Mouse (Mus musculus) liver, embryonic 16.5 days (tissue): ENCODE measurements around the gene Slc41a1. TPM values are rescaled to one million over a fixed set of nuclear protein-coding genes. Genes with fewer than 3 reads are reported as not detected.

Experiments
- ATAC-seq: fragments of 200-750 bp; cut with Nextera tagmentation; 2 replicates; pipeline ENCODE4 v1.8.0; 2017; ENCODE audit warnings: low read depth, mild to moderate bottlenecking, moderate number of reproducible peaks, moderate library complexity
- H3K27ac ChIP-seq: fragments of 300-500 bp; sonication (generic); 2 replicates; pipeline ENCODE4 v1.5.1; 2014; ENCODE audit warnings: mild to moderate bottlenecking, low read length
- H3K27me3 ChIP-seq: fragments of 300-500 bp; sonication (generic); 2 replicates; pipeline ENCODE4 v1.6.1; 2014; ENCODE audit warnings: low read depth, low read length, mixed read lengths; ENCODE audit not compliant: control insufficient read depth, insufficient read depth
- H3K36me3 ChIP-seq: fragments of 300-500 bp; sonication (generic); 2 replicates; pipeline ENCODE4 v1.6.1; 2014; ENCODE audit warnings: mild to moderate bottlenecking; ENCODE audit not compliant: control insufficient read depth, insufficient read depth
- H3K4me1 ChIP-seq: fragments of 300-500 bp; sonication (generic); 2 replicates; pipeline ENCODE4 v1.6.1; 2014; ENCODE audit warnings: low read depth, low read length, mixed read lengths; ENCODE audit not compliant: control insufficient read depth
- H3K4me2 ChIP-seq: fragments of 300-500 bp; sonication (generic); 2 replicates; pipeline ENCODE4 v1.6.1; 2014; ENCODE audit warnings: low read depth, low read length, mixed read lengths
- H3K4me3 ChIP-seq: fragments of 300-500 bp; sonication (generic); 2 replicates; pipeline ENCODE4 v1.5.1; 2014; ENCODE audit warnings: low read depth, mild to moderate bottlenecking, low read length
- H3K9ac ChIP-seq: fragments of 300-500 bp; sonication (generic); 2 replicates; pipeline ENCODE4 v1.6.1; 2014; ENCODE audit warnings: low read depth, low read length
- H3K9me3 ChIP-seq: fragments of 300-500 bp; sonication (generic); replicated peaks from 2 replicates; pipeline ENCODE4 v1.6.1; 2016; ENCODE audit warnings: low read length; ENCODE audit not compliant: control insufficient read depth
- WGBS: fragments of 180-500 bp; shearing (Covaris S2); extraction: QIAGEN DNeasy Blood & Tissue Kit; methylation state at CpG from one replicate; pipeline ENCODE4 v1.1.7; 2014; ENCODE audit not compliant: insufficient replicate concordance; 5-methylcytosine and 5-hydroxymethylcytosine counted together
- polyA plus RNA-seq: library from polyadenylated mRNA; unstranded; fragments of >200 nt; fragmentation: Nextera tagmentation; extraction: Ambion mirVana; gene quantifications from 2 replicates; pipeline ENCODE4 v1.2.1, GENCODE M21; 2015

The Slc41a1 gene
- polyA plus RNA-seq, 1 experiment from 2014 or later = 1.2 TPM

DNA sequence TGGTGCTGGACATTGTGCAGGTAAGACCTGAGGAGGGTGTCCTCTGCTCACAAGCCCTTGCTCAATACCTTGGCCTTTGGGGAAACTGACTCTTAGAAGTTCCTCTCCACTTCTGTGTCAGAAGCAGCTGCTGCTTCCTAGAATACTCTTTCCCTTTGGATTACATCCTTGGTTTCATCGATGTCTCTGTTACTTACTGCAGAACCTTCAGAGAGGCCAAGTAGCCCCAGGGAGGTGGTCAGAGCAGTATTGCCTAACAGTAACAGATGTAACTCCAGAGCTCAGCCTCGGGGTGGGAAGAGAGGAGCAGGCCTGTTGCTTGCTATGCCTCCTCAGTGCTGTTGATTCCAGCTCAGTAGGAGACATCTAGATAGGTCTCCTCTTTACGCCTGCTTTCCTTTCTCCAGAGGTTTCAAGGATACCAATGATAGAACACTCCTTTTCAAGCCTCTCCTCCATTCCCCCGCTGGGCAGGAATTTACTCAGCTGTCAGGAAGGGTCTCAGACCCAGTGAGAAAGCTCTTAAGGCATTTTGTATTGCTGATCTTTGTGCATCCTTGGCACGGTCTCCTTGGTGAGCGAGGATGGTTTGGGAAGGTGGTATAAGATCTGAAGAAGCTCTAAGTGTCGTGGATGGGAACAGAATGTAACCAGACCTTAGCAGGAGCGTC lies 3.8 kb downstream of the Slc41a1 start:
- H3K4me1 ChIP-seq = peaks cover 10% of the 10 kb centered on the region
- 67% methylated on average over 8 of the region's 8 CpGs for WGBS
- no peak for ATAC-seq
- no peak overlapping the region for H3K27ac ChIP-seq
- no peak overlapping the region for H3K4me2 ChIP-seq
- H3K4me3 ChIP-seq = no peak overlapping the region
- H3K27me3 ChIP-seq = no peaks in the 10 kb centered on the region
- no peak overlapping the region for H3K9ac ChIP-seq
- H3K36me3 ChIP-seq = no peaks in the 10 kb centered on the region
- H3K9me3 ChIP-seq = no peaks in the 10 kb centered on the region

DNA sequence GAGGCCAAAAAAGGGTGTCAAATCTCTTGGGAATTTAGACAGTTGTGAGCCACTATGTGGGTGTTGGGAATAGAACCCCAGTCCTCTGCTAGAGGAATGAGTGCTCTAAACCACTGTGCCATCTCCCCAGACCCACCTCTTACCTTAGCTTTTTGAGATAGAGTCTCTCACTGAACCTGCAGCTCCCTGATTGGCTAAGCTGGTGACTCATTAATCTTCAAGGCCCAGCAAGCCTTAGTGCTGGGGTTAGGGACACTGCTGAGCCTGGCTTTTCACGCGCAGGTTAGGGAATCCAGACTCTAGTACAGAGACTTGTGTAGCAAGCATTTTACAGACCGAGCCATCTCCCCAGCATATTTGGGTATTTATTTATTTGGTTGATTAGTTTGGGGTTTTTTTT lies 9.7 kb downstream of the Slc41a1 start:
- Histone ChIP-seq H3K9ac (no peak overlapping the region), H3K4me1 (no peaks in the 10 kb centered on the region), H3K4me2 (no peak overlapping the region), H3K9me3 (no peaks in the 10 kb centered on the region), H3K27ac (no peak overlapping the region), H3K27me3 (no peaks in the 10 kb centered on the region), H3K4me3 (no peak overlapping the region), H3K36me3 (no peaks in the 10 kb centered on the region)
- no peak for ATAC-seq
- WGBS = 74% methylated on average over 3 of the region's 3 CpGs

DNA sequence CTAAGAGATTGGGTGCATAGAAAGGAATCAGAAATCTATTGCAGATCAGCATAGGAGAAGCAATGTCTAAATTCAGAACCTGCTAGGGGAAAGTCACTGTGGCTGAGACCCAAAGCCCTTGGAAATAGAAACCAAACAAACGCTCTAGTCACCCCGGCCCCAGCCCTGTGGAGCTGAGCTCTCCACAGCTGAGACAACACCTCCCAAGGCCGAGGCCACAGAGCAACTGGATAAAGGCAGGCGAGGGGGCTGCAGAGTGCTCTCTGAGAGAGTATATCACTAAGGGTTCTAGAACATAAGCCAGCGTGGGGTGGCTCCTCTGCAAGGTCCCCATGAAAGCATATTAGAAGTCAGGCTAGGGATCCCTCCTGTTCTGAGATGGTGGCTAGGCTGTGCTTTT lies 11.2 kb downstream of the Slc41a1 start:
- Histone ChIP-seq H3K36me3 (no peaks in the 10 kb centered on the region), H3K27ac (no peak overlapping the region), H3K4me1 (no peaks in the 10 kb centered on the region), H3K4me3 (no peak overlapping the region), H3K9ac (no peak overlapping the region), H3K9me3 (no peaks in the 10 kb centered on the region), H3K27me3 (no peaks in the 10 kb centered on the region), H3K4me2 (no peak overlapping the region)
- ATAC-seq = no peak
- WGBS = 60% methylated on average over 5 of the region's 5 CpGs

DNA sequence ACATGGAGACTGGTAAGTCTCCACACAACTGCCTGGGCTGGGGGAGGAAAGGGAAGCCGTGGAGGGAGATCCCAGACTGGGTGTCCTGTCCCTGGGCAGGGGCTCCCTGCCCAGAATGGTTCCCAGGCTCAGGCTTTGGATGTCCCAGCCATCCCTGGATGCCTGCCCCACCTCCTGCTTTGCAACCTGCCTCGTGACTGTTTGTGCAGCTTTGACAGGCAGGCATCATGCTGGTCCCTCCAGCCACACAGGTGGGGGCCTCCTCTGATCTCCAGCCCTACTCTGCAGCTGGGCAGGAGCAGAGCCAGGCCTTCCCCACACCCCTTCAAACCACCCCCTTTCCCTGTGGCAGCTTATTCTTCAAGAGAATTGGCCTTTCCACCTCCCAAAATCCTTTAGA lies 12.0 kb downstream of the Slc41a1 start:
- 51% methylated on average over 2 of the region's 2 CpGs for WGBS
- no peak overlapping the region for H3K4me2 ChIP-seq
- H3K27me3 ChIP-seq = no peaks in the 10 kb centered on the region
- H3K36me3 ChIP-seq = no peaks in the 10 kb centered on the region
- no peak overlapping the region for H3K9ac ChIP-seq
- H3K27ac ChIP-seq = no peak overlapping the region
- ATAC-seq = no peak
- no peak overlapping the region for H3K4me3 ChIP-seq
- H3K4me1 ChIP-seq = no peaks in the 10 kb centered on the region
- H3K9me3 ChIP-seq = no peaks in the 10 kb centered on the region

DNA sequence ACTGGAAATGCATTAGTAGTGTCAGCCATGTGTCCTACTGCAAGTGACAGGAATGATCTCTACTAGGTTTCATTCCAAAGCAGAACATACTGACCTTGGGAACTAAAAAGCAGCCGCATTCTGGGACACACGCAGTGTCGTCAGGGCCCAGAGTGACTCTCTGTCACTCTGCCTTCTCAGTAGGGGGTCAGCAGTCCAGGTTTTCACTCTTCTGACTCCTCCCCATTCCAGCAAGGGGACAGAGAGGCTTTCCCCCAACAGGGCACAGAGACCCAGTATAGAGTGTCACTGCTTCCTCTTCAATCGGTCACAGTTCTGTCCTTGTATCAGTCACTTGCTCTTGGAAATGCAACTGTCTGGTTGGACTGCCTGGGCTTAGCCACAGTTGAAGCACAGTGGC lies 14.9 kb downstream of the Slc41a1 start:
- Histone ChIP-seq H3K4me3 (no peak overlapping the region), H3K27ac (no peak overlapping the region), H3K9ac (no peak overlapping the region), H3K9me3 (no peaks in the 10 kb centered on the region), H3K36me3 (no peaks in the 10 kb centered on the region), H3K4me1 (no peaks in the 10 kb centered on the region; the same call in 1 of the 2 replicates), H3K4me2 (no peak overlapping the region), H3K27me3 (no peaks in the 10 kb centered on the region)
- WGBS = 78% methylated on average over 4 of the region's 4 CpGs
- no peak for ATAC-seq

DNA sequence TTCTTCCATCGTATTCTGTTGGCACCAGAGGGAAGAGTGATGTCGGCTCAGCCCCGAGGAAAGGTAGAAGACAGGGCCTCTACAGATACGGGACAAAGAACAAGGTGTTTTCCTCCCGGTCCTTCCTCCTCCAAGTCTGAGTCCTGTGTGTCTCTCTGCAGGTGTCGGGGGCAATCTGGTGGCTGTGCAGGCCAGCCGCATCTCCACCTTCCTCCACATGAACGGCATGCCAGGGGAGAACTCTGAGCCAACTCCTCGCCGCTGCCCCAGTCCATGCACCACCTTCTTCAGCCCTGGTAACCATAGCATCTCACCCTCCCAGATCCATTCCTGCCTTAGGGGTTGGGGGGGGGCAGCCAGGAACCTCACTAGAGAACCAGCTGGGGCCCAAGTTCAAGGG lies 16.5 kb downstream of the Slc41a1 start:
- Histone ChIP-seq H3K9ac (no peak overlapping the region), H3K4me1 (no peaks in the 10 kb centered on the region; the same call in 1 of the 2 replicates), H3K9me3 (no peaks in the 10 kb centered on the region), H3K27me3 (no peaks in the 10 kb centered on the region), H3K4me2 (no peak overlapping the region), H3K27ac (no peak overlapping the region), H3K36me3 (no peaks in the 10 kb centered on the region), H3K4me3 (no peak overlapping the region)
- no peak for ATAC-seq
- WGBS = 75% methylated on average over 10 of the region's 10 CpGs

DNA sequence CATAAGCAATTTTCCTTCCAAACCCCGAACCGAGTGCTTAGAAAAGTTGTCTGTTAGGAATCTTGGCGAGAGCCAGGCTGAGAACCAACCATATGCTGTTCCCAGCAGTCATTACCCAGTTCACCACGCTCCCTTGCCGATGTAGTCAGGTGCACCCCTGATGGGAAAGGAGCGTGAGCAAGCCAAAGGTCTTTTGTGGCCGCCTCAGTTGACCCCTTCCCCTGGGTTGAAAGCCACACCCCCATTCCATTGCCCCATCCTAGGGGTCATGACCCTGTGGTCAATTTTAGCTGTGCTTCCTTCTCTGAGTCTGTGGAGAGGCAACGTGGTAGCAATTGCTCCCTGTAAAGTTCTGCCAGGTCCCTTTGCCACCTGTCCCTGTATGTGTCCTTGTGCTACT lies 17.6 kb downstream of the Slc41a1 start:
- Histone ChIP-seq H3K4me1 (no peaks in the 10 kb centered on the region; the same call in 1 of the 2 replicates), H3K9ac (no peak overlapping the region), H3K27me3 (no peaks in the 10 kb centered on the region), H3K27ac (no peak overlapping the region), H3K4me2 (no peak overlapping the region), H3K9me3 (no peaks in the 10 kb centered on the region), H3K4me3 (no peak overlapping the region), H3K36me3 (no peaks in the 10 kb centered on the region)
- no peak for ATAC-seq
- 67% methylated on average over 8 of the region's 8 CpGs for WGBS

DNA sequence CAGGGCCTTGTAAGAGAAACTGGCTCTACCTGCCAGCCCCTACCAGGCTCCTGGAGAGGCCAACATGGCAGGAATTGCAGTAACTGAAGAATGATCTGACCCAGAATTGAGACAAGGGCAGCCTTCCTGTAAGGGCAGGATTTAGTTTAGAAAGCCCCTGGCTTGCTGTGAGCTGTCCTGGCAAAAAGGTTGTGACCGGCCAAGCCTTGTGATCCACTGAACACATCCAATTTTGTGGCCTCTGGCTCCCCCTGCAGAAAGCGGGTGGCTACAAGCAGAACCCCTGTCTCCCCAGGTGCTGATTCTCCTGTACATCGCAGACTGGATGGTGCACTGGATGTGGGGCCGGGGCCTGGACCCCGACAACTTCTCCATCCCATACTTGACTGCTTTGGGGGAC lies 19.0 kb downstream of the Slc41a1 start:
- no peak overlapping the region for H3K9ac ChIP-seq
- H3K36me3 ChIP-seq = no peaks in the 10 kb centered on the region

DNA sequence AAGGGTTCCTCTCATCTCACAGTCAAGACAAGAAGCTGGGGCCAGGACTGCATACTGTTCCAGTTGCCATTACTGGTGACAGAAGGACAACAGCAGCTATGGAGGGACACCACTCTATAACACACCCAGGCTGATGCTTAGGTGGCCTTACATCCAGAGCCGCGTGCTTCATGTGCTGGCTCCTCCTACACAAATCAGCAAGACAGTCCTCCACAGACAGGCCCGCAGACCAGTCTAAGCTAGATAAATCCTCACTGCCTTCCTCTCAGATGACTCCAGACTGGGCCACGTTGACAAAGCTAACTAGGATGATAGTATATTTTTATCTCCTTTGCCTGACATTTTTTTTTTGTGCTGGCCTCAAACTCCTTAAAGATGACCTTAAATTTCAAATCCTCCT lies 34.5 kb downstream of the Slc41a1 start:
- Histone ChIP-seq H3K27me3 (no peaks in the 10 kb centered on the region), H3K4me2 (no peak overlapping the region), H3K27ac (no peak overlapping the region), H3K36me3 (no peaks in the 10 kb centered on the region), H3K9ac (no peak overlapping the region), H3K4me3 (no peak overlapping the region), H3K9me3 (no peaks in the 10 kb centered on the region), H3K4me1 (no peaks in the 10 kb centered on the region)
- ATAC-seq = no peak
- WGBS = 39% methylated on average over 4 of the region's 4 CpGs

More for the DNA sequence above, 19.0 kb downstream of the Slc41a1 start:
- 67% methylated on average over 5 of the region's 5 CpGs for WGBS
- H3K27ac ChIP-seq = no peak overlapping the region
- no peak overlapping the region for H3K4me3 ChIP-seq
- no peaks in the 10 kb centered on the region; the same call in 1 of the 2 replicates for H3K4me1 ChIP-seq
- H3K27me3 ChIP-seq = no peaks in the 10 kb centered on the region
- no peak overlapping the region for H3K4me2 ChIP-seq
- no peaks in the 10 kb centered on the region for H3K9me3 ChIP-seq
- no peak for ATAC-seq
